Mouse (Mus musculus) spleen, postnatal 10 days (tissue): Measurements from ENCODE around the gene Rsph6a.
A peak's percentile ranks its signal among the peaks of the same experiment; 100 is the strongest.

Source experiments
- DNase-seq, 2 experiments: peaks; one replicate each; pipeline ENCODE4 v3.0.0; 2021 to 2022; ENCODE audit warnings: low spot score in 2 of 2

Gene Rsph6a

GRCm38 (mm10) chr7:19078732-19079131 is 24.2 kb downstream of the Rsph6a start:
- no peak for DNase-seq

- peak in 1 of 2 experiments; percentile 23 for DNase-seq
Observed at GRCm38 (mm10) chr7:19080451-19080950, 26.0 kb downstream of the Rsph6a start.

- DNase-seq, result peak in 1 of 2 experiments; percentile 10
Observed at GRCm38 (mm10) chr7:19082171-19082570, 27.7 kb downstream of the Rsph6a start.

GRCm38 (mm10) chr7:19083096-19083495 is 28.6 kb downstream of the Rsph6a start:
- DNase-seq, result peak; percentile 8 to 23

GRCm38 (mm10) chr7:19083701-19084100 is 29.2 kb downstream of the Rsph6a start, which contains the start of gene Dmpk:
Dmpk (plus strand) TSS chr7:19083849.
- DNase-seq, result peak in 1 of 2 experiments; percentile 22

- DNase-seq, result peak; percentile 39 to 69
Observed at GRCm38 (mm10) chr7:19084277-19084771, 29.8 kb downstream of the Rsph6a start.

GRCm38 (mm10) chr7:19084921-19085473 is 30.5 kb downstream of the Rsph6a start:
- DNase-seq, result no peak

GRCm38 (mm10) chr7:19085495-19085894 is 31.0 kb downstream of the Rsph6a start:
- peak; percentile 14 to 24 for DNase-seq

- peak; percentile 51 to 88 for DNase-seq
Observed at GRCm38 (mm10) chr7:19086042-19086441, 31.6 kb downstream of the Rsph6a start.

GRCm38 (mm10) chr7:19086760-19087159 is 32.3 kb downstream of the Rsph6a start:
- DNase-seq, result peak in 1 of 2 experiments; percentile 21

GRCm38 (mm10) chr7:19088813-19089212 is 34.3 kb downstream of the Rsph6a start:
- peak; percentile 67 to 85 for DNase-seq

GRCm38 (mm10) chr7:19091913-19092312 is 37.4 kb downstream of the Rsph6a start:
- DNase-seq, result no peak

- peak; percentile 38 to 49 for DNase-seq
Observed at GRCm38 (mm10) chr7:19092381-19093173, 38.1 kb downstream of the Rsph6a start.

GRCm38 (mm10) chr7:19093174-19093521 is 38.7 kb downstream of the Rsph6a start:
- DNase-seq, result peak; percentile 88 to 91

GRCm38 (mm10) chr7:19093537-19094385 is 39.3 kb downstream of the Rsph6a start:
- peak; percentile 69 to 87 for DNase-seq

GRCm38 (mm10) chr7:19094471-19094825 is 40.0 kb downstream of the Rsph6a start, which contains the start of gene Six5:
Six5 (plus strand) TSS chr7:19094594.
- peak; percentile 31 to 61 for DNase-seq

GRCm38 (mm10) chr7:19094826-19095750 is 40.6 kb downstream of the Rsph6a start:
- peak; percentile 46 to 62 for DNase-seq

GRCm38 (mm10) chr7:19095751-19096110 is 41.2 kb downstream of the Rsph6a start:
- peak in 1 of 2 experiments; percentile 38 for DNase-seq

- peak in 1 of 2 experiments; percentile 15 for DNase-seq
Observed at GRCm38 (mm10) chr7:19096421-19096976, 42.0 kb downstream of the Rsph6a start.

GRCm38 (mm10) chr7:19097217-19097616 is 42.7 kb downstream of the Rsph6a start:
- DNase-seq, result no peak
